Mouse (Mus musculus) thymus, adult 2 months (tissue): Measurements from ENCODE around the gene Sept9.

Source experiments
- CTCF ChIP-seq: fragments of 200-500 bp; IDR thresholded peaks from 2 replicates; pipeline ENCODE4 v1.5.1; 2012; ENCODE audit warnings: mild to moderate bottlenecking, control low read depth, low read length, moderate library complexity, borderline replicate concordance; ENCODE audit not compliant: control insufficient read depth, poor library complexity, insufficient read depth; ENCODE audit errors: extremely low read depth
- POLR2A ChIP-seq: fragments of 200-500 bp; IDR thresholded peaks from 2 replicates; pipeline ENCODE4 v1.6.1; 2012; ENCODE audit warnings: mild to moderate bottlenecking, low read length, control low read depth, moderate library complexity; ENCODE audit not compliant: control insufficient read depth, poor library complexity, insufficient read depth; ENCODE audit errors: extremely low read depth

DNA sequence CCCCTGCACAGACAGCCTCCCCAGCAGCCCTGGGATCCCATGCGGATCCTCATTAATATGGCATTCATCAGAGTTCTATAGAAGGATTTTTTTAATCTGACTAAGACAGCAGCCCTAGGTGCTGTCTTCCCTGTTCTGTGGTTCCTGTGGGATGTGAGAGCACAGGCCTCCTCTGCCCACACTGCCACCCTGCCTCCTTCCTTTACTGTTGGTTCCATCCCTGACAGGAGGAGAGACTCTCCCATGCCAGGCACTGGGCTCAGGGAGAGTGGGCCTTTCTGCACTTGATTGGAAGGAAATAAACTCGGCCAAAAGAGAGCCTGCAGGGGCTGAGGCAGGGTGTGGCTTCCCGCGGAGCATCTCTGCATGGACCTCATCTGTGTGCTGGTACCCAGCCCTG is 174.4 kb downstream of the Sept9 start:
- TF ChIP-seq POLR2A: no peak
- TF ChIP-seq CTCF: no peak
